Mouse (Mus musculus) hindlimb bud, embryonic 11.5 days (tissue): ENCODE measurements at regions not wholly inside any gene's neighbourhood (a gene's known extent, or its start where the extent isn't known, plus 50 kb on each side); places are given as distances from the start of the nearest gene placed in this dataset.
A peak's percentile ranks its signal among the peaks of the same experiment; 100 is the strongest.

Experiments used
- DNase-seq: peaks from one replicate; pipeline ENCODE4 v3.0.0-alpha.2; 2012; ENCODE audit warnings: low read depth, low spot score; ENCODE audit errors: extremely low spot score

DNA sequence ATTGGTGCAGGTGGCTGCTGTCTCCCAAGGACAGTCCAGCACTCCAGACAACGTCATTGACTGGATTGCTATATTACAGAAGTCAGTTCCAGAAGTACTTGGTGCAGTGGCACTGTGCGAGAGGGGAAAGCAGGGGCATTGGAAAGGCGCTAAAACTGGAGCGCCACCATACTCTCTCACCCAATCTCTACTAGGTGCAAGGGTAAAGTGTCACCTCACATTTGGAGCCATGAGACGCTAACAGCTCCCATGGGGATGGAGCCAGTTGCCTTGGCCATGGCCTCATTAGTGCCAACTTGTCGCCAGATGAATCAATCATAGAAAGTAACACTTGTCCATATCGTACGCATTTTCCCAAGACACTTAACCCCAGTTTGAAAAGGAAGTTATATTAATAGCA is 1617.2 kb upstream of the Gulo start:
- DNase-seq: no peak

- no peak for DNase-seq
Observed at GRCm38 (mm10) chr14:67623841-67624480, 1615.0 kb upstream of the Gulo start.

DNA sequence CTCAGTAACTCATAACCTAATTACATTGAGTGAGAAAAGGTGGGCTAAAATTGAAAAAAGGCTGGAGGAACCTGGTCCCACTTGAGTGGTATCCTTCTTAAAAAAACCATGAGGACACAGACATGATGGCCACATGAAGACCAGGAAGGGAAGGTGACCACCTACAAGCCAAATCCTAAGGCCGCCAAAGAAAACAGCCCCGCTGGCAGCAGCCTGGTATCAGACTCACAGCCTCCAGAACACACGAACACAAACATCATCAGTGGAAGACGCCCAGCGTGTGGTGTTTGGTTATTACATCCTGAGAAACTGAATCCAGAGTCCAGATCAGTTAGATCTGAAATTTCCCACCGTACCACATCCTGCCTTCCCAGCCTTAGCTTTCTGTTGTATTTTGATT is 1613.9 kb upstream of the Gulo start:
- no peak for DNase-seq

DNA sequence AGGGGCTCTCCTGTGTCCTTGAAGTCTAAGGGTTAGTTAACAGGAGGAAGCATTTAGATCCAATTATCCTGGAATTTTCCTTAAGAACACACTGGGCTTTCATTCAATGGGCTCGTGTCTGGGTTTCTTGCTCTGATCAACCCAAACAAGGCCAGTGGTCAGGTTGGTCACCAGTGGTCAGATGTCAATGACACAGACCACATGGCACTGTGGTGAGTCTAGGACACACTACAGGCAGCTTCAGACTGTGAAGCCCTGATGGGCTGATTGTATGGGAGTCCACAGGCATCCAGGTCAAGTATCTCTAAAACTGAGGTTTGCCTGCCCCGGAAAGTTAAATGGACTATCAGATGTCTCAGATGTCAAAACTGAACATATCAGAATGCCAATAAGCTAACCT is 1612.5 kb upstream of the Gulo start:
- DNase-seq: no peak

GRCm38 (mm10) chr14:67620854-67621476 is 1612.0 kb upstream of the Gulo start:
- DNase-seq: peak; percentile 62

- no peak for DNase-seq
Observed at GRCm38 (mm10) chr14:67619571-67619970, 1610.6 kb upstream of the Gulo start.

DNA sequence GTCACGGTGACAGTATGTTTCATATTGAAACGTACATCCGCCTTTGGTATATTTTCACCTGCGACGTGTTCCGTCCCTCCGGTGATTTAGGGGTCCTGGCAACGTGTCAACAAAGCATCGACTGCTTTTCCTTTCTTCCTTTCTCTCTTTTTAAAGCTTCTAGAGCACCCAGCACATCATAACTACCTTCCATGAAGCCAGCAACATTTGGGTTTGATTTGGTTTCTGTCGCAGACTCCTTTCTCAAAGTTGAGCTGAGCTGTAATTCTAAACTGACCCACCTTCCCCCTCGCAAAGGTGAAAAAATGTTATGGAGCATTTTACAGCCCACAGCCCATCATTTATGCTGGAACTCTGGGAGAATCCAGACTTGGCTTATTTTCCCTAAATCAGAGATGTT is 1605.4 kb upstream of the Gulo start:
- DNase-seq: no peak

DNA sequence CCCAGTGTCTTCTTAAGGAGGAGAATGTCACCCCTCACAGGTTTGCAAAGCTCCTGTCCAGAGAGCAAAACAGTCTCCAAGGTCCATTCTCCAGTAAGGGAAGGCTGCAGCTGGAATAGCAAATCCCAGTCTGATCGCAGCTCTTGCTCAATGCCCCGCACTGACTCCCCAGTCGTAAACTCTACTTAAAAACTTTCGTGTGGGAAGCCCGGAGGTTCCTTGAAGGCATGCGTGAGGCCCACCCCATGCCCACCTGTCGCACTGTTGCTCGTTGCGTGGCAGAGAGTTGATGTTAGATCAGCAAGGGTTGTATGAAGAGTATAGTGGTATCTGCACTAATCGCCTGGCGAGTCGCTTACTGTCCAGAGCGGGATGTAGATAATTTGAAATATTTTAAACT is 1604.7 kb upstream of the Gulo start:
- DNase-seq: no peak

GRCm38 (mm10) chr14:67613221-67613620 is 1604.2 kb upstream of the Gulo start:
- no peak for DNase-seq

GRCm38 (mm10) chr14:67612471-67612870 is 1603.5 kb upstream of the Gulo start:
- DNase-seq: no peak

- no peak for DNase-seq
Observed at GRCm38 (mm10) chr14:67608262-67608661, 1599.3 kb upstream of the Gulo start.

DNA sequence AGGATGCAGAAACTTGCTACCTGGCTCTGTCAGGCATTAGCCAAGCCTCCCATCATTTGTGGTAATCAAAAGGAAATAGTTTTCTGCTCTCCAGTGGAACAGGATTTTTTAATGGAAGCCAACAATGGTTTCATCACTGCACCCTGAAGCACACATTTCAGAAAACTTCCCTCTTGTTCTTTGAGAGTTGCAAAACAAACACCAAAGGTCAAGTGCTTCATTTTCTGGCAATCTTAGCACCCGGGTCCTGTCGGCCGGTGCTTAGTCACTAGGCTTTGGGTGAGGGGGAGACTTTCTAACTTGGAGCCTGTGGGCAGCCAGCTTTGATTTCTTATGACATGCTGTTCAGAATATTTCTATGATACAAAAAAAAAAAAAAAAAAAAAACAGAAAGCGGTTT is 1594.0 kb upstream of the Gulo start:
- DNase-seq: no peak

- DNase-seq: no peak
Observed at GRCm38 (mm10) chr14:67599734-67600133, 1590.7 kb upstream of the Gulo start.

DNA sequence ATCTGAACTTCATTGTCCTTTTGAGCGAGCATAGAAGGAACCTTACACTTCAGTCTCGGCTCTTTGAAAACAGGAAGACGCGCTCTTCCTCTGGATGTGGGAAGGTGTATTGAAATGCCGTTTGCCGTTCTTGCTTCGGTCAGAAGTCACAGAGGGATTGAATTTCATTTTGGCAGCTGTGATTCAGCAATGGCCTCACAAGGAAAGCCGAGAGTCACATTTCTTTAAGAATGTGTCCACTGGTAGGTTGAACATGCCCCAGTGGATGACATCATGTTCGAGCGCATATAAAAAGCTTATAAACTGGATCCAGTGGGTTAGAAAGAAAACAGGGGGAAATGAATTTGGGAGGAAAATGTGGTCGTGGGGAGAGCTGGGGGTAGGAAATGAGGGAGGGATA is 1579.6 kb upstream of the Gulo start:
- no peak for DNase-seq

DNA sequence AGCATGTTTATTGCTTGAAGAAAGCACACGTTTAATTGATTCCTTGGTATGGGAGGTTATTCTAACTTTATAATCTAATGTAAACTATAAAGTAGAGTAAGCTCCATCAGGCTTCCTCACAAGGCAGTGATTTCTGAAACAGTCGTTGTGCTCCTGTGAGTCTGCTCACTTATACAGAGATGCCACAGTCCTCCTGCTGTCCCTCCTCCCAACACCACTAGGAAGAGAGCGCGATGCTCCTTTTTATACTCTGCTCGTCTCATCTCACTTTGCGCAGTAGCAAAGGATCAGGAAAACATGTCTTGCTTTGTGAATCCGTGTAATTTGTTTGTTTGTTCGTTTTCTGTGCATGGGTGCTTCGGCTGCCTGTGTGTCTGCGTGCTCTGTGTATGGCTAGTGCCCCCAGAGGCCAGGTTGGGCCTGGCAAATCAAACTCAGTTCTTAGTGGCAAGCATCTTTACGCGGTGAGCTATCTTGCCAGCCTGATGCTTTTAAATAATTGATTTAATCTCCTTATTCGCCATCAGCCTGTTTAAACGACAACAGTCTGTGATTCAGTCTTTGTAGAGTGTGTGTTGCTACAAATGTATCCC is 1575.5 kb upstream of the Gulo start:
- no peak for DNase-seq

GRCm38 (mm10) chr14:67582201-67582782 is 1573.3 kb upstream of the Gulo start:
- no peak for DNase-seq

GRCm38 (mm10) chr14:67574346-67574949 is 1565.4 kb upstream of the Gulo start:
- DNase-seq: no peak

DNA sequence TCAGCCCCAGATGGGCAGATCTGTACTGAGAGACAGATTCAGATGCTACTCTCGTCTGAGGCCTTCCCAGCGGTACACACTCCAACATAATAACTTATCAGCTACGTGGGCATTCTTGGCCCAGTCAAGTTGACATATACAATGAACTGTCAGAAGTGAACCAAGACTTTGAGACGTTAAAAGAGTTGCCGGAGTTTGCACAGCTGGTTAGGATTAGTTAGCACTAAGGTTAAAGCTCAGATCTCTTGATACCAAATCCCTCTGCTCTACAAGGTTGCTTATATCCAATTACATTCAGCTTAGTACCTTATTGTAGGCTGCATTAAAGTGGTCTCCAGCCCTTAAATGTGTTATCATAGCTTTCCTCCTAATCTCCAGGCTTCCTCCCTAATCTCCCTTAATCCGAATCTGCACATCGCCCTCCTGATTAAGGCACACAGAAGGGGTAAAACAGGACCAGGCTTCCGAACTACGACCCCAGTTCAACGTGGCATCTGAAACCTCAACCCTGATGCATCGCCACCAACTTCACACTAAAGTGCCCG is 1564.5 kb upstream of the Gulo start:
- no peak for DNase-seq

DNA sequence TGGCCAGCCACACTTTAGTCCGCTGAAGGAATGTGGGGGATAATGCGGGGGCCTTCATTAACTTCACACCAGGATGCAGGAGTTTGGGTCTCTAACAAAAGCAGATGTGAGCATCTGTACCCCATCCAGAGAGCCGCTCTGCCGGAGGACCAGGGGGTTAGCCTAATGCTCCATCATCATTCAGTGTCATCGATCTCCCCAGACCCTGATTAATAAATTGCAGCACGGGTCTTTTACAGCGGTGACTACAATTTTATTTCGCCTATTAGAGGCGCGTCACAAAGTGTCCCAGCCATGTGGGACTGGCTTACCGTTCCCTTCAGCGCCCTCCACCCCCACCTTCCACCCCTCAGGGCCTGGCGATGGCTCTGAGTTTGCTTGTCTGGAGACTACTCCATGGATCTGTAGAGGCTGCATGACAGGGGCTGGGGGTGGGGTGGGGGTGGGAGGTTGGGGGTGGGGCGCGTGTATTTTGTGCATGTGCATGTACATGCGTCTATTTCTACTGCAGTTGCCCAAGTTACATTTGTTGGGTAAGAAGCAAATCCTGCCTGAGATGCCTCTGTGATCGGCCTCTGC is 1560.8 kb upstream of the Gulo start:
- no peak for DNase-seq

DNA sequence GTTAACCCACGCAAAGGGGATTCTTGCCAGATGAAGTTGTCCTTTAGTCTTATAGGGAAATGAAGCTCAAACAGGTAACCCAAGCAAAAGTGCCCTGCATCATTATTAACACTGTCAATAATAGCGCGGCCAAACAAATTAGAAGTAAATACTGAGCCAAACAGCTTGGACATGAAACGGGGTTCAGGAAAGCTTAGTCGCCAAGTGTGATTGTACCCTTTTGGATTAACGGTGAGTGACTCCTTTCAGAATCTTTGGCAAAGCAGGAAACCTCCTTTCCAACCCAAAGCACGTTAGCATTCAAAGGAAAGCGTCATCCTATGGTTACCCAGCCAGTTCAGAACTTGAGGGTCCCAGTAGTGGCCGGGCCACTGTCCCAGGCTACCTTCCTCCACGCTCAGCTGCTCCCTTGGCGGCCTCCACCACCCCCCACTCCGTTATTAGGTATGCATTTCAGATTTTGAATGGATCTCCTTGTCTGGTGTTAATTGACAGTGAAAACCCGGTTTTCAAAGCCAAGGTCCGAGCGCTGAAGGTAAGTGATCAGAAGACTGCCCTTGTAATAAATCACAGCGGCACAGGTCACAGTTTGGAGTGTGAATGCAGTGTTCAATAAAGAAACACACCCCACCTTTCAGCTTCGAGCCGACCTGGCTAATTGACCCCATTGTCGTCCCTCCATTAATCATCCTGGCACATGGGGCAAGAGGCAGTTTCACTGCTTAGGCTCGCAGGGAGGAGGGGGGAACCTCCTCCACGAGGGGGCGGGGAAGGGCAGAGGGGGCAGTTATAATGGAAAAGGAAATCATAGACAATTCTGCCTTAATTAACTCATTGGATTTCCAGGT is 1560.1 kb upstream of the Gulo start:
- DNase-seq: peak; percentile 86
